Mouse (Mus musculus): ENCODE results near the gene Mmel1. TPM values are rescaled to one million over a fixed set of nuclear protein-coding genes. Genes with fewer than 3 reads are reported as not detected.
A peak's percentile ranks its signal among the peaks of the same experiment; 100 is the strongest.

Mmel1 gene
- polyA plus RNA-seq, 1 experiment from 2014 or later = 0.42 TPM

DNA sequence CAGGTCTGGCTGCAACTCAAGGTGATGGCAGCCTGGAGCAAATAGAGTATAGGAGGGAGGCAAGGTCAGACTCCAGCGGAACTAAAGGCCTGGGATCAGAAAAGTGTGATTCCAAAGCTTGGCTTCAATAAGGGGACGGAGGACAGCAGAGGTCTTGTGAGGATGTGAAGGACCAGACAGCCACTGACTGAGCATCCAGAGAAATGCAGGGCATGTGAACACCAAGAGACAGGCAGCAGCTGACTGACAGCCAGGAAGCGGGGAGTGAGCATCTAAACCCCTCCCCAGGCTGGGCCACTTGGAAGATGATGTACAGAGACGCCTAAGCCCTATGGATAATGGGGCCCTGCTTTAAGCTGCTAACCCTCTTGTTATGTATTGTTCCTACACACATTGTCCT, 1.3 kb downstream of the Mmel1 start:
- Histone ChIP-seq H3K27ac (ENCODE audit: low read length) (no peak overlapping the region), H3K9me3 (replicated peaks; ENCODE audit: control insufficient read depth, low read length) (no peaks in the 10 kb centered on the region), H3K27me3 (ENCODE audit: control insufficient read depth, insufficient read depth, low read length) (peaks cover 12% of the 10 kb centered on the region; the same call in 1 of the 2 replicates), H3K4me2 (ENCODE audit: low read depth, low read length) (no peak overlapping the region), H3K4me1 (ENCODE audit: control insufficient read depth, insufficient read depth, low read length) (no peaks in the 10 kb centered on the region; the same call in 1 of the 2 replicates), H3K4me3 (ENCODE audit: low read length) (no peak overlapping the region), H3K36me3 (ENCODE audit: control insufficient read depth, insufficient read depth) (no peaks in the 10 kb centered on the region), H3K9ac (ENCODE audit: low read length) (no peak overlapping the region)
- 72% methylated on average over 4 of the region's 4 CpGs for WGBS
- ATAC-seq (replicated peaks; ENCODE audit: extremely low read depth, insufficient read depth, low FRiP score) = no peak

DNA sequence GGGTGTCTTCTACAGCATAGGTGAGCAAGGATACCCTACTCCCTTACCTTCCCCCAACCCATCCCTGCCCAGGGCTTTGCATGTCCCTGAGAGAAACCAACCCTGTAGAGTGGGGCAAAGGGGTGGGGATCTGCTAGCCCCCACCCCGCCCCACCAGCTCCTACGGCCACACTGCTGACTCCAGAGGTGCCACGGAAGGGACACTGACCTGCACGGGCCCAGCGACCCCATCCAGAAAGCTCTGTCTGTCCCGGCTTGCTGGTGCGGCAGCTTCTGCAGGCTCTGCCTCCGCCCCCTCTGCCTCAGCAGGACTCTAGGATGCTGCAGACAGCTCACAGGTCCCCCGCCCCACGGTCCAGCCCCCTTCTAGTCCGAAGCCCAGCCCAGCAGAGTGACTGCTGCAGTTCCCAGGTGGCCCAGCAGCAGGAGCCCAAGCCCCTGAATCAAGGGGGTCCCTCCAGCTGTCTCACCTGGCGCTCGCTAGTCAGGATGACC, 2.4 kb downstream of the Mmel1 start:
- Histone ChIP-seq H3K4me1 (ENCODE audit: control insufficient read depth, insufficient read depth, low read length) (no peaks in the 10 kb centered on the region; the same call in 1 of the 2 replicates), H3K27ac (ENCODE audit: low read length) (no peak overlapping the region), H3K4me3 (ENCODE audit: low read length) (no peak overlapping the region), H3K4me2 (ENCODE audit: low read depth, low read length) (no peak overlapping the region), H3K9ac (ENCODE audit: low read length) (no peak overlapping the region), H3K27me3 (ENCODE audit: control insufficient read depth, insufficient read depth, low read length) (peaks cover 12% of the 10 kb centered on the region; the same call in 1 of the 2 replicates), H3K9me3 (replicated peaks; ENCODE audit: control insufficient read depth, low read length) (no peaks in the 10 kb centered on the region), H3K36me3 (ENCODE audit: control insufficient read depth, insufficient read depth) (no peaks in the 10 kb centered on the region)
- 4% methylated on average over 13 of the region's 13 CpGs for WGBS
- no peak for ATAC-seq (replicated peaks; ENCODE audit: extremely low read depth, insufficient read depth, low FRiP score)

DNA sequence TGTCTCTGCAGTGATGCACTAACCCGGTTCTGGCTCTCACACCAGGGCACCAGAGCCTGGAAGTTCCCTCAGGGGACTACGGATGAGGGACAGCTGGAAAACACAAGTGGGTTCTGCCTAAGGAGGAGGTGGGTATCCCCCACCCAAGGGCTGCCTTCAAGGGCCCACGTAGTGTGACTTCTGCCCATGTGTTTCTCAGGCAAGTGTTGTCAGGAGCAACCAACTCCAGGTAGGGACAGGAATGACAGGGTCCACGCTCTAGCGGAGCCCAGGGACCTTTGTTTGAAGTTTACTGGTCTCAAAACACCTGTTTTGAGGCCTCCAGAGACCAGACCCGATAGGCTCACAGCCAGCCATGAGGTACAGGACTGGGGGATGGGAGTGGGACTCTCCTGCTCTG, 3.8 kb downstream of the Mmel1 start:
- Histone ChIP-seq H3K36me3 (ENCODE audit: control insufficient read depth, insufficient read depth) (no peaks in the 10 kb centered on the region), H3K4me1 (ENCODE audit: control insufficient read depth, insufficient read depth, low read length) (peaks cover under 1% of the 10 kb centered on the region), H3K9me3 (replicated peaks; ENCODE audit: control insufficient read depth, low read length) (no peaks in the 10 kb centered on the region), H3K9ac (ENCODE audit: low read length) (no peak overlapping the region), H3K27ac (ENCODE audit: low read length) (no peak overlapping the region), H3K4me2 (ENCODE audit: low read depth, low read length) (no peak overlapping the region), H3K27me3 (ENCODE audit: control insufficient read depth, insufficient read depth, low read length) (peaks cover 12% of the 10 kb centered on the region; the same call in 1 of the 2 replicates), H3K4me3 (ENCODE audit: low read length) (no peak overlapping the region)
- ATAC-seq (replicated peaks; ENCODE audit: extremely low read depth, insufficient read depth, low FRiP score) = no peak
- WGBS = 69% methylated on average over 6 of the region's 6 CpGs

DNA sequence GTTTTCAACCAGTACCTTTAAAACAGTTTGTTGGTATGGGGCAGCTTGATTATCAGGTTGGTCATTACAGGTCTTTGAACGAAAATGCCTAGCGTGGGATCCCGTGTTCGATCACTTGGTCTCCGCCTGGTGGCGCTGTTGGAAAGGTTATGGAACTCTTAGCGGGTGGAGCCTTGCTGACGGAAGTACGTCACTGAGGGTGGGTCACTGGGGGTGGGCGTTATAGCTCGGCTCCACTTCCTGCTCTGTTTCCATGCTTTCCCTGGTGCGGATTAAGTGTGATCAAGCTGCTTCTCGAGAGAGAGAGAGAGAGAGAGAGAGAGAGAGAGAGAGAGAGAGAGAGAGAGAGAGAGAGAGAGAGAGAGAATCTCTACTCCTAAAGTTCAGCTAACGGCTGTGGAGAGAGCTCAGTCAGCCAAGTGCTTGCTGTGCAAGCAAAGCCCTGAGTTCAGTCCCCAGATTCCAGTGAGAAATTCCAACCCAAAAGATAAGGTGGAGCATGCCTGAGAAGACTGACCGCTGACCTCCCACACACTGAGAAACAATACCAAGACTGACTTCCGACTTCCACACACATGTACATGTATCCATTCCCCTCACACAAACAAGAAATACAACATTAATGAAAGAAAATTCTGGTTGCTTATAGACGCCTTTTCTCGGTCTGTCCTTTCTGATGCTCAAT, 8.6 kb downstream of the Mmel1 start:
- Histone ChIP-seq H3K27ac (ENCODE audit: low read length) (peak overlapping the region; percentile 91), H3K4me1 (ENCODE audit: control insufficient read depth, insufficient read depth, low read length) (peaks cover 26% of the 10 kb centered on the region), H3K27me3 (ENCODE audit: control insufficient read depth, insufficient read depth, low read length) (no peaks in the 10 kb centered on the region), H3K4me3 (ENCODE audit: low read length) (peak overlapping the region; percentile 47), H3K9ac (ENCODE audit: low read length) (peak overlapping the region; percentile 70), H3K36me3 (ENCODE audit: control insufficient read depth, insufficient read depth) (no peaks in the 10 kb centered on the region), H3K4me2 (ENCODE audit: low read depth, low read length) (peak overlapping the region; percentile 69), H3K9me3 (replicated peaks; ENCODE audit: control insufficient read depth, low read length) (no peaks in the 10 kb centered on the region)
- 10% methylated on average over 18 of the region's 18 CpGs for WGBS
- ATAC-seq (replicated peaks; ENCODE audit: extremely low read depth, insufficient read depth, low FRiP score) = peak; percentile 95

DNA sequence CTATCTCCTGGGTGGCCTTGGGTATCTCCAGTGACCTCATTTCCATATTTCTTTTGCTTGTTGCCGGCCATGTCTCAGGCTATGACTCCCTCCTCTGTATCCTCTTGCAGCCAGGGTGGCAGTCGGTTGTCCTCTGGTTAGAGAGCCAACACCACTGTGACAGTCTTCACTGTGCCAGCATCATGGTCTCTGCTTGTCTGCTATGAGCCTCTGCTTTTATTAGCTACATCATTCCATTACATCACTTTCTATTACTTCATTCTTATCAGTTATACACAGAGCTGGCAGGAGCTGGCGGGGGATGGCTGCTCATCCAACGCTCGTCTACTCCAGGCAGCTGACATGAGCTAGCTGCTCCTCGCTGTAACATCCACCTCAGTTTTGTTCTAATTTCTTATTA, 11.3 kb downstream of the Mmel1 start:
- no peaks in the 10 kb centered on the region for H3K27me3 ChIP-seq (ENCODE audit: control insufficient read depth, insufficient read depth, low read length)
- peak; percentile 68 for ATAC-seq (replicated peaks; ENCODE audit: extremely low read depth, insufficient read depth, low FRiP score)
- 16% methylated on average over 6 of the region's 6 CpGs for WGBS
- no peaks in the 10 kb centered on the region for H3K36me3 ChIP-seq (ENCODE audit: control insufficient read depth, insufficient read depth)
- peak overlapping the region; percentile 53 for H3K9ac ChIP-seq (ENCODE audit: low read length)
- H3K4me3 ChIP-seq (ENCODE audit: low read length) = no peak overlapping the region
- peaks cover 26% of the 10 kb centered on the region for H3K4me1 ChIP-seq (ENCODE audit: control insufficient read depth, insufficient read depth, low read length)
- peak overlapping the region; percentile 74 for H3K27ac ChIP-seq (ENCODE audit: low read length)
- H3K4me2 ChIP-seq (ENCODE audit: low read depth, low read length) = peak overlapping the region; percentile 28
- H3K9me3 ChIP-seq (replicated peaks; ENCODE audit: control insufficient read depth, low read length) = no peaks in the 10 kb centered on the region

- Histone ChIP-seq H3K4me2 (ENCODE audit: low read depth, low read length) (no peak overlapping the region), H3K36me3 (ENCODE audit: control insufficient read depth, insufficient read depth) (no peaks in the 10 kb centered on the region), H3K9me3 (replicated peaks; ENCODE audit: control insufficient read depth, low read length) (no peaks in the 10 kb centered on the region), H3K9ac (ENCODE audit: low read length) (no peak overlapping the region), H3K27me3 (ENCODE audit: control insufficient read depth, insufficient read depth, low read length) (no peaks in the 10 kb centered on the region), H3K27ac (ENCODE audit: low read length) (no peak overlapping the region), H3K4me3 (ENCODE audit: low read length) (no peak overlapping the region), H3K4me1 (ENCODE audit: control insufficient read depth, insufficient read depth, low read length) (peaks cover 26% of the 10 kb centered on the region)
- WGBS = 26% methylated on average over 14 of the region's 14 CpGs
- no peak for ATAC-seq (replicated peaks; ENCODE audit: extremely low read depth, insufficient read depth, low FRiP score)
Measured at GRCm38 (mm10) chr4:154882014-154882659, 12.8 kb downstream of the Mmel1 start.

- Histone ChIP-seq H3K9ac (ENCODE audit: low read length) (no peak overlapping the region), H3K4me3 (ENCODE audit: low read length) (no peak overlapping the region), H3K4me1 (ENCODE audit: control insufficient read depth, insufficient read depth, low read length) (peaks cover 15% of the 10 kb centered on the region), H3K36me3 (ENCODE audit: control insufficient read depth, insufficient read depth) (no peaks in the 10 kb centered on the region), H3K9me3 (replicated peaks; ENCODE audit: control insufficient read depth, low read length) (no peaks in the 10 kb centered on the region), H3K27ac (ENCODE audit: low read length) (no peak overlapping the region), H3K4me2 (ENCODE audit: low read depth, low read length) (no peak overlapping the region), H3K27me3 (ENCODE audit: control insufficient read depth, insufficient read depth, low read length) (no peaks in the 10 kb centered on the region)
- ATAC-seq (replicated peaks; ENCODE audit: extremely low read depth, insufficient read depth, low FRiP score) = no peak
- 76% methylated on average over 11 of the region's 11 CpGs for WGBS
Measured at GRCm38 (mm10) chr4:154885416-154885815, 16.0 kb downstream of the Mmel1 start.

DNA sequence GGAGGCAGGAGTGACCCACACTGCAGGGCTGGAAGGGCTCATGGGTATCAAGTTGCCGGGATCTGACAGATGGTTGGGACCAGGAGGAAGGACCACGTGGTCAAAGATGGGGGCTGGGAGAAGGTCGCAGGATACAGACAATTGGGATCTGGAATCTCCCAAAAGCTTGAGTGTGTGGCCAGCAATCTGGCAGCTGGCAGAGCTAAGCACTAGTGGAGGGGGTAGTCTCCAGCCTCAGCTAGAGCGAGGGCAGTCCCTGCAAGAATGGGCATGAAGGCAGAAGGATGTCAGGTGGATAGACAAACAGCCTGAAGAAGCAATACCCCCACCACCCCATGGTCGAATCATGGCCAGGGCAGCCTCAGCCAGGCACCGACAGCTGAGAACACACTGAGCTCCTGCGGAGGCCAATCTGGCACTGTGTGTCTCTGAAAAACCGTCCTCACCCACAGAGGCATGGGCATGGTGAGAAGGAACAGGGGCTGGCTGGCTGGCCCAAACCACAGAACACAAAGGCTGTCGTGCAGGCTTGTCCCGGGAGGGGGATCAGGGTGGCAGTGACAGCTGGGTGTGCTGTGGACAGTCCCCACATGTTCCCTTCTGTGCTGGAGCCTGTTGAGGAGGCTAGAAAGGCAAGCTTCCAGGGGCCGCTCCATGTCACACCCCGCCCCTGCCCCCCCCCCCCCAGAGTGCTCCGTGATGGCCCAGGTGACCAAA, 17.6 kb downstream of the Mmel1 start:
- H3K36me3 ChIP-seq (ENCODE audit: control insufficient read depth, insufficient read depth) = no peaks in the 10 kb centered on the region
- H3K27ac ChIP-seq (ENCODE audit: low read length) = no peak overlapping the region
- H3K9me3 ChIP-seq (replicated peaks; ENCODE audit: control insufficient read depth, low read length) = no peaks in the 10 kb centered on the region
- H3K4me2 ChIP-seq (ENCODE audit: low read depth, low read length) = no peak overlapping the region
- no peak overlapping the region for H3K4me3 ChIP-seq (ENCODE audit: low read length)
- ATAC-seq (replicated peaks; ENCODE audit: extremely low read depth, insufficient read depth, low FRiP score) = no peak
- H3K9ac ChIP-seq (ENCODE audit: low read length) = no peak overlapping the region
- 63% methylated on average over 13 of the region's 13 CpGs for WGBS
- H3K27me3 ChIP-seq (ENCODE audit: control insufficient read depth, insufficient read depth, low read length) = no peaks in the 10 kb centered on the region
- 0 out of 2 replicates have a peak, but pooled peaks cover under 1% of the 10 kb centered on the region for H3K4me1 ChIP-seq (ENCODE audit: control insufficient read depth, insufficient read depth, low read length)

Measured in heart, embryonic 16.5 days (tissue).